Mouse (Mus musculus) macrophage (primary cell): ENCODE measurements around the gene Ncf4. TPM values are rescaled to one million over a fixed set of nuclear protein-coding genes. Genes with fewer than 3 reads are reported as not detected.

Experiments
- polyA plus RNA-seq: library from polyadenylated mRNA; stranded (reverse); fragments of 250-400 nt; gene quantifications from 3 replicates; pipeline ENCODE4 v1.2.4, GENCODE M21; 2018; ENCODE audit warnings: inconsistent platforms

The Ncf4 gene
- polyA plus RNA-seq, 1 experiment from 2014 or later: 136 TPM

Other genes with a start within 250 kb of the Ncf4 start
- gene Cacng2, start 124.8 kb upstream of the Ncf4 start, polyA plus RNA-seq: not detected in 3 replicates
- gene Ift27, start 70.7 kb upstream of the Ncf4 start, polyA plus RNA-seq: 12.6 to 19.9 TPM (median 13.4 TPM) in 3 replicates
- not detected in 3 replicates for gene Pvalb, start 38.4 kb upstream of the Ncf4 start, polyA plus RNA-seq
- gene Csf2rb2, start 60.9 kb downstream of the Ncf4 start, polyA plus RNA-seq: 77.0 to 225 TPM (median 156 TPM) in 3 replicates
- 65.3 to 406 TPM (median 143 TPM) in 3 replicates for gene Csf2rb, start 81.0 kb downstream of the Ncf4 start, polyA plus RNA-seq
- gene Tex33, start 151.1 kb downstream of the Ncf4 start, polyA plus RNA-seq: not detected in 3 replicates
- gene Tst, start 161.1 kb downstream of the Ncf4 start, polyA plus RNA-seq: 4.4 to 12.5 TPM (median 7.0 TPM) in 3 replicates
- gene Mpst, start 161.6 kb downstream of the Ncf4 start, polyA plus RNA-seq: 16.6 to 43.2 TPM (median 18.6 TPM) in 3 replicates
- 6.9 to 12.1 TPM (median 10.0 TPM) in 3 replicates for gene Kctd17, start 183.8 kb downstream of the Ncf4 start, polyA plus RNA-seq
- not detected in 3 replicates for gene Tmprss6, start 223.8 kb downstream of the Ncf4 start, polyA plus RNA-seq